ENCODE assay signal across 9 mouse cellular contexts in the genomic region with DNA sequence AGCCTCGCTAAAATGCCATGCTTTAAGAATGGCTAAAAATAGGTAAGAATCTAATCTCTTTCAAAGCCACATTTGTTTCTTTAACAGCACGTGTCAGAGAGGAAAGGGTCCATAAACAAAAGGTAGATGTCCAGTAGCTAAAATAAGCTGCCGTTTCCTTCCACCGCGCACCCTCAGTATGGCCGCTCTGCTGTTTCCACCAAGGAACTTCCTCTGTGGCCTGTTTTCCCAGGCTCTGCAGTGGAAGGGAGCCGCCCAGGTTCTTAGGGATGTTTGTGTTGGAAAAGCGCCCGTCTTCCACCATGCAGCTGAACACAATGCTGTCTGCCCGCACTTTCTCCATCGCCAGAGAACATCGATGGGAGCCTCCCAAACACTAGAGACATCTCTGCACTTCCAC.
DNase-seq lines count a peak whose midpoint lies in the region; ATAC-seq and TF ChIP-seq lines count a peak whose summit lies in the region.
"Had no signal": no experiment of that assay in that cellular context is flagged by ENCODE, and none has a peak within 500 bp of the region (broad histone marks: within the 10 kb centered on the region; RNA-seq: fewer than 3 reads in every experiment).

No protein-coding gene starts in this region.

- no peaks in the 10 kb centered on the region for H3K36me3 ChIP-seq in lung, postnatal 0 days (ENCODE audit: insufficient read depth, low read length)
- H3K36me3 ChIP-seq: limb, embryonic 15.5 days had no signal

- peak; percentile 94 for TF ChIP-seq EP300 in lung, postnatal 0 days (IDR thresholded peaks at IDR 0.05)

- no peaks in the 10 kb centered on the region for H3K27me3 ChIP-seq in lung, postnatal 0 days (replicated peaks; ENCODE audit: insufficient read depth, low read length)
- H3K27me3 ChIP-seq: limb, embryonic 15.5 days had no signal

- peak; percentile 26 for DNase-seq in embryo, embryonic 11 days
- DNase-seq in embryo, embryonic 9.5 days (ENCODE audit: extremely low spot score): no peak
- DNase-seq in gastrocnemius, postnatal 14 days: peak; percentile 40
- DNase-seq in kidney, adult 18-20 months: peak; percentile 64
- DNase-seq in lung, postnatal 0 days (ENCODE audit: low spot score): peak; percentile 81
- no peak for DNase-seq in spleen, postnatal 4 days (ENCODE audit: low spot score in 2 of 2)
- DNase-seq in left cerebral cortex, postnatal 25 days (ENCODE audit: low spot score in 2 of 2): no peak

- no peaks in the 10 kb centered on the region for H3K9me3 ChIP-seq in lung, postnatal 0 days (ENCODE audit: low read length)
- H3K9me3 ChIP-seq: limb, embryonic 15.5 days had no signal

- ATAC-seq in lung, postnatal 0 days: peak; percentile 92
- no peak for ATAC-seq in megakaryocyte progenitor cell, adult 5-6 weeks (replicated peaks; ENCODE audit: poor library complexity)

- no peak overlapping the region for H3K9ac ChIP-seq in lung, postnatal 0 days (replicated peaks; ENCODE audit: low read depth)
- H3K9ac ChIP-seq: limb, embryonic 15.5 days had no signal

- H3K4me3 ChIP-seq in lung, postnatal 0 days (ENCODE audit: low read depth, low read length): no peak overlapping the region
- H3K4me3 ChIP-seq: limb, embryonic 15.5 days had no signal

- TF ChIP-seq CTCF in lung, postnatal 0 days (IDR thresholded peaks at IDR 0.05): no peak

- intact Hi-C loops in gastrocnemius, postnatal 14 days (cut with DNase I; ENCODE audit: low total_unique reads): no loop called here
- intact Hi-C loops in left cerebral cortex, postnatal 25 days (cut with DNase I): no loop called here

- H3K4me1 ChIP-seq in lung, postnatal 0 days (ENCODE audit: insufficient read depth, low read depth, low read length): peaks cover 3% of the 10 kb centered on the region; the same call in 1 of the 2 replicates

- H3K27ac ChIP-seq in lung, postnatal 0 days (ENCODE audit: low read length): no peak overlapping the region
- H3K27ac ChIP-seq: limb, embryonic 15.5 days had no signal

- 30% methylated on average over 12 of the region's 12 CpGs for WGBS in lung, postnatal 0 days

- 0 out of 2 replicates have a peak overlapping the region, but pooled peaks have one; percentile 6 for H3K4me2 ChIP-seq in lung, postnatal 0 days (replicated peaks; ENCODE audit: low read depth, low read length)
- H3K4me2 ChIP-seq: limb, embryonic 15.5 days had no signal

Comparison
In these comparisons a context has a peak if more than half of its experiments do, and no peak if none do; other contexts are left out.
1. DNase-seq: peak in embryo, embryonic 11 days (single experiment), gastrocnemius, postnatal 14 days (single experiment), kidney, adult 18-20 months (single experiment) and lung, postnatal 0 days (single experiment); none in embryo, embryonic 9.5 days (single experiment), spleen, postnatal 4 days (0 of 2) and left cerebral cortex, postnatal 25 days (0 of 2).